Mouse (Mus musculus) neural tube, embryonic 11.5 days (tissue): ENCODE results near the gene Espl1. TPM values are rescaled to one million over a fixed set of nuclear protein-coding genes. Genes with fewer than 3 reads are reported as not detected.

ENCODE experiments used
- ATAC-seq: fragments of 200-750 bp; cut with Nextera tagmentation; 2 replicates; pipeline ENCODE4 v1.8.0; 2017; ENCODE audit warnings: moderate number of reproducible peaks, mild to moderate bottlenecking, moderate TSS enrichment, moderate library complexity; ENCODE audit not compliant: insufficient read depth, low FRiP score, low TSS enrichment
- DNase-seq: peaks from one replicate; pipeline ENCODE4 v3.0.0-alpha.2; 2015; ENCODE audit warnings: low spot score
- H3K27ac ChIP-seq: fragments of 300-500 bp; sonication (generic); 2 replicates; pipeline ENCODE4 v1.5.1; 2014; ENCODE audit warnings: low read depth, mild to moderate bottlenecking, low read length
- H3K27me3 ChIP-seq: fragments of 300-500 bp; sonication (generic); 2 replicates; pipeline ENCODE4 v1.6.1; 2014; ENCODE audit warnings: mild to moderate bottlenecking, low read length, mixed read lengths; ENCODE audit not compliant: control insufficient read depth, insufficient read depth
- H3K36me3 ChIP-seq: fragments of 300-500 bp; sonication (generic); 2 replicates; pipeline ENCODE4 v1.6.1; 2014; ENCODE audit warnings: mild to moderate bottlenecking, low read length, moderate library complexity, mixed read lengths; ENCODE audit not compliant: control insufficient read depth, insufficient read depth
- H3K4me1 ChIP-seq: fragments of 300-500 bp; sonication (generic); 2 replicates; pipeline ENCODE4 v1.6.1; 2014; ENCODE audit warnings: low read length, mixed read lengths; ENCODE audit not compliant: control insufficient read depth, insufficient read depth
- H3K4me2 ChIP-seq: fragments of 300-500 bp; sonication (generic); 2 replicates; pipeline ENCODE4 v1.6.1; 2014; ENCODE audit warnings: low read depth, mild to moderate bottlenecking, moderate library complexity
- H3K4me3 ChIP-seq: fragments of 300-500 bp; sonication (generic); 2 replicates; pipeline ENCODE4 v1.5.1; 2014; ENCODE audit warnings: low read depth, low read length
- H3K9ac ChIP-seq: fragments of 300-500 bp; sonication (generic); 2 replicates; pipeline ENCODE4 v1.6.1; 2014; ENCODE audit warnings: mild to moderate bottlenecking, low read length
- H3K9me3 ChIP-seq: fragments of 300-500 bp; sonication (generic); 2 replicates; pipeline ENCODE4 v1.6.1; 2016; ENCODE audit warnings: low read length; ENCODE audit not compliant: control insufficient read depth
- WGBS: fragments of 180-500 bp; shearing (Covaris S2); extraction: QIAGEN DNeasy Blood & Tissue Kit; methylation state at CpG from one replicate; pipeline ENCODE4 v1.1.7; 2014; 5-methylcytosine and 5-hydroxymethylcytosine counted together
- polyA plus RNA-seq: library from polyadenylated mRNA; unstranded; fragments of >200 nt; fragmentation: Nextera tagmentation; extraction: Ambion mirVana; gene quantifications from 2 replicates; pipeline ENCODE4 v1.2.1, GENCODE M21; 2014

Espl1 gene
- polyA plus RNA-seq, 1 experiment from 2014 or later = 36.2 TPM

GRCm38 (mm10) chr15:102366733-102367344, 70.8 kb downstream of the Espl1 start, which contains the start of gene Sp7:
Gene Sp7, minus strand, starts transcription at chr15:102367182.
- Histone ChIP-seq H3K4me1 (peaks cover 6% of the 10 kb centered on the region; the same call in 1 of the 2 replicates), H3K27me3 (0 out of 2 replicates have a peak, but pooled peaks cover 3% of the 10 kb centered on the region), H3K9ac (peak within 1 kb of the TSS; percentile 11), H3K27ac (no peak within 1 kb of the TSS), H3K36me3 (no peaks in the 10 kb centered on the region), H3K4me3 (no peak within 1 kb of the TSS; the same call in 1 of the 2 replicates), H3K9me3 (no peaks in the 10 kb centered on the region), H3K4me2 (peak within 1 kb of the TSS; percentile 37)
- DNase-seq (peak; percentile 52), ATAC-seq (no peak)
- WGBS = 7% methylated on average over 15 of the region's 15 CpGs

DNA sequence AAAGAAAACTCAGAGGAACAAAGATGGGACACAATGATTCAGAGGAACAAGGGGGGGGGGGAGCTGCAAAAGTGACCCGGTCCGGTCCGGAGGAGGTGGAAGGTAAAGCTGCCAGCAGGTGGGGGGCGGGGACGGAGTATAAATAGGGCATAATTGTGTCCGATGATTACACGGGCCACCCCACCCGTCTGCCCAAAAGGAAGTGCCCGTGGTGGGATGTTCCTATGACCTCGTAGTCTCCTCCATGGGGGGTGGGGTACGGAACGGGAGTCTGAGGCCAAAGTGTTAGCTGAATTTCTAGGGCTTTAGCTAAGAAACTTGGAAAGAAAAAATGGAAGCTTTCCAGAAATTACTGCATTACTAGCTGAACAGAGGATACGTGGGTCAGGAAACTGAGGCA, 73.9 kb downstream of the Espl1 start:
- no peak overlapping the region for H3K27ac ChIP-seq
- 9% methylated on average over 13 of the region's 13 CpGs for WGBS
- H3K9ac ChIP-seq = no peak overlapping the region
- H3K9me3 ChIP-seq = no peaks in the 10 kb centered on the region
- DNase-seq (no peak), ATAC-seq (no peak)
- no peak overlapping the region for H3K4me3 ChIP-seq
- H3K4me1 ChIP-seq = peaks cover 6% of the 10 kb centered on the region; the same call in 1 of the 2 replicates
- H3K4me2 ChIP-seq = no peak overlapping the region
- H3K36me3 ChIP-seq = no peaks in the 10 kb centered on the region
- 0 out of 2 replicates have a peak, but pooled peaks cover 3% of the 10 kb centered on the region for H3K27me3 ChIP-seq

GRCm38 (mm10) chr15:102370727-102371126, 74.7 kb downstream of the Espl1 start:
- Histone ChIP-seq H3K4me3 (no peak overlapping the region), H3K36me3 (no peaks in the 10 kb centered on the region), H3K9ac (peak overlapping the region; percentile 9; the same call in 1 of the 2 replicates), H3K9me3 (no peaks in the 10 kb centered on the region), H3K27ac (no peak overlapping the region), H3K27me3 (no peaks in the 10 kb centered on the region), H3K4me1 (peaks cover 6% of the 10 kb centered on the region; the same call in 1 of the 2 replicates), H3K4me2 (0 out of 2 replicates have a peak overlapping the region, but pooled peaks have one; percentile 22)
- WGBS = 9% methylated on average over 10 of the region's 10 CpGs
- ATAC-seq = no peak
- peak; percentile 44 for DNase-seq

Other genes with a start within 250 kb of the Espl1 start
- gene Eif4b, start 222.5 kb upstream of the Espl1 start, polyA plus RNA-seq = 113 and 121 TPM in 2 replicates
- 11.4 and 13.2 TPM in 2 replicates for gene Tns2, start 195.9 kb upstream of the Espl1 start, polyA plus RNA-seq
- 15.5 and 17.0 TPM in 2 replicates for gene Spryd3, start 160.0 kb upstream of the Espl1 start, polyA plus RNA-seq
- 0.22 and 0.34 TPM in 2 replicates for gene Igfbp6, start 151.9 kb upstream of the Espl1 start, polyA plus RNA-seq
- gene Soat2, start 145.7 kb upstream of the Espl1 start, polyA plus RNA-seq = 0.13 and 0.22 TPM in 2 replicates
- gene Zfp740, start 93.0 kb upstream of the Espl1 start, polyA plus RNA-seq = 65.4 and 66.9 TPM in 2 replicates
- gene Csad, start 91.5 kb upstream of the Espl1 start, polyA plus RNA-seq = 32.8 TPM in 2 replicates
- 0.95 and 1.3 TPM in 2 replicates for gene Itgb7, start 64.3 kb upstream of the Espl1 start, polyA plus RNA-seq
- gene Rarg, start 38.7 kb upstream of the Espl1 start, polyA plus RNA-seq = 24.0 and 26.4 TPM in 2 replicates
- 0.20 and 0.39 TPM in 2 replicates for gene Gm9918, start 25.7 kb upstream of the Espl1 start, polyA plus RNA-seq
- 59.7 and 66.7 TPM in 2 replicates for gene Mfsd5, start 16.8 kb upstream of the Espl1 start, polyA plus RNA-seq
- 386 and 396 TPM in 2 replicates for gene Pfdn5, start 29.9 kb downstream of the Espl1 start, polyA plus RNA-seq
- gene Myg1, start 35.4 kb downstream of the Espl1 start, polyA plus RNA-seq = 92.9 and 102 TPM in 2 replicates
- 84.7 and 86.7 TPM in 2 replicates for gene Aaas, start 54.5 kb downstream of the Espl1 start, polyA plus RNA-seq
- gene Sp7, start 70.9 kb downstream of the Espl1 start, polyA plus RNA-seq = 0.70 and 0.96 TPM in 2 replicates
- 10.4 and 11.1 TPM in 2 replicates for gene Sp1, start 109.9 kb downstream of the Espl1 start, polyA plus RNA-seq
- gene Amhr2, start 149.1 kb downstream of the Espl1 start, polyA plus RNA-seq = 0.53 TPM in 1 of 2 replicates, not detected in the other
- gene Prr13, start 162.8 kb downstream of the Espl1 start, polyA plus RNA-seq = 80.9 and 88.6 TPM in 2 replicates
- 220 and 232 TPM in 2 replicates for gene Pcbp2, start 174.3 kb downstream of the Espl1 start, polyA plus RNA-seq
- gene Gm10337, start 207.5 kb downstream of the Espl1 start, polyA plus RNA-seq = 4.1 and 10.3 TPM in 2 replicates
- gene Map3k12, start 220.8 kb downstream of the Espl1 start, polyA plus RNA-seq = 24.8 and 26.1 TPM in 2 replicates
- 103 and 105 TPM in 2 replicates for gene Tarbp2, start 221.9 kb downstream of the Espl1 start, polyA plus RNA-seq
- 3.0 and 3.4 TPM in 2 replicates for gene Npff, start 228.7 kb downstream of the Espl1 start, polyA plus RNA-seq